Mouse (Mus musculus): Measurements from ENCODE around the gene Grid2. TPM values are rescaled to one million over a fixed set of nuclear protein-coding genes. Genes with fewer than 3 reads are reported as not detected.

The Grid2 gene
- polyA plus RNA-seq, 1 experiment = 0.05 TPM

DNA sequence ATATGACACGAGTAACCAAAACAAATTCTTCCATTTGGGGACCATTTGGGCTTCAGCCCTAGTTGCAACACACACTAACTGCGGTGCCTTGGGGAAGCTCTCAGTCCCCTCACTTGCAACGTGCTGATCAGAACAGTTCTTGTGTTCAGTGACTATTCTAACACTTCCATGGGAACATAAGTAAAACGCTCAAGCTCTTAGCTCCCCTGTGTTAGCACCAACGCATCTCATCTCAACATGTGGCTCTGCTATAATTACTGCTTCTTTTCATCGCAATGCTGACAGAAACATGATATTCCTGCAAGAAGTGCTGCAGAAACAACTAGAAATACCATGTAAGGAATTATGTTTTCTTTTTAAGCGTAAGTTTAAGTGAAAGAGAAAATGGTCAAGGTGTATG lies 1340.6 kb downstream of the Grid2 start:
- TF ChIP-seq POLR2A (IDR thresholded peaks at IDR 0.05; ENCODE audit: low read depth, low read length) = no peak
- no peak for TF ChIP-seq CTCF (IDR thresholded peaks at IDR 0.05; ENCODE audit: extremely low read depth, insufficient read length, insufficient replicate concordance, low read depth, low read length)
- H3K4me3 ChIP-seq (ENCODE audit: low read depth, low read length) = no peak overlapping the region
- no peaks in the 10 kb centered on the region for H3K27me3 ChIP-seq (ENCODE audit: control insufficient read depth, insufficient read depth, low read length)
- H3K4me1 ChIP-seq (ENCODE audit: control insufficient read depth, insufficient read depth, insufficient read length, low read length) = no peaks in the 10 kb centered on the region
- H3K36me3 ChIP-seq (ENCODE audit: control insufficient read depth, insufficient read depth, low read length) = no peaks in the 10 kb centered on the region
- H3K27ac ChIP-seq (ENCODE audit: insufficient read depth, low read depth, low read length) = no peak overlapping the region
- WGBS = 76% methylated on average over 7 of the region's 7 CpGs

DNA sequence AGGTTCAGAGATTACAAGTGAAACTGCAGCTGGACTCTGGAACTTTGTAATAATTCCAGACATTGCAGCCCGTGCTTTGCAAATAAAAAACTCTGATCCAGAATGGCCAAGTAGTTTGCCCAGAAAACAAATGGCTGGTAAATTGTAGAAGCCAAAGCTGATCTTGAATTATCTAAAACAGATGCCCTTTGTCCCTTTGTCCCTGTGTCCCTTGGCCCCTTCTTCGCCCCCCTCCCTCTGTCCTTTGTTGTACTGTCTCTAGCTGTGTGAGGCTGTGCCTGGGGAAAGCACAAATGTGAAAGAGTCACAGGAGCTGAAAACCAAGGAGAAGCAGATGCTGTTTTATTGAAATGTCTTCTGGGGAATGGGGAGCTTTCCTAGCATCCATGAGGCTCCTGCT lies 1341.2 kb downstream of the Grid2 start:
- H3K27me3 ChIP-seq (ENCODE audit: control insufficient read depth, insufficient read depth, low read length) = no peaks in the 10 kb centered on the region
- 51% methylated on average over 2 of the region's 2 CpGs for WGBS
- TF ChIP-seq POLR2A (IDR thresholded peaks at IDR 0.05; ENCODE audit: low read depth, low read length) (no peak), CTCF (IDR thresholded peaks at IDR 0.05; ENCODE audit: extremely low read depth, insufficient read length, insufficient replicate concordance, low read depth, low read length) (no peak)
- no peaks in the 10 kb centered on the region for H3K36me3 ChIP-seq (ENCODE audit: control insufficient read depth, insufficient read depth, low read length)
- no peak overlapping the region for H3K4me3 ChIP-seq (ENCODE audit: low read depth, low read length)
- no peak overlapping the region for H3K27ac ChIP-seq (ENCODE audit: insufficient read depth, low read depth, low read length)
- H3K4me1 ChIP-seq (ENCODE audit: control insufficient read depth, insufficient read depth, insufficient read length, low read length) = no peaks in the 10 kb centered on the region

DNA sequence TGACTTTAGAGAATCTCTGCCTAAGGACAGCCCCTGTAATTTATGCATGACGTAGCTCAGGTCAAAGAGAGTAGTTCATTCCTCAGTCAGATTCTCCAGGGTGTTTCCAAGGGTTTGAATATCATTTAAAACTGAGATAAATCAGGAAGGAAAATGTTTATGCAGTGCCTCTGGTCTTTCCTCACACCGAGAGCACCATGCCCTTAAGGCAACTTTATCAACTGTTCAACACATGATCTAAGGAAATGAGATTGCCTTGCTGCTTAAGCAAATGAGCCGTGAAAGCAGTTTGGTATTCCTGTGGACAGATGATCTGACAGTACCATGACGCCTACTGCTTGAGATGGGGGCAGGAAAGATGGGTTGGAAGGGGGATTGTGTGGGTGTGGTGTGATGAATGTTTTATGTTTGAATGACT lies 1342.5 kb downstream of the Grid2 start:
- Histone ChIP-seq H3K4me3 (ENCODE audit: low read depth, low read length) (no peak overlapping the region), H3K36me3 (ENCODE audit: control insufficient read depth, insufficient read depth, low read length) (no peaks in the 10 kb centered on the region), H3K27me3 (ENCODE audit: control insufficient read depth, insufficient read depth, low read length) (no peaks in the 10 kb centered on the region), H3K27ac (ENCODE audit: insufficient read depth, low read depth, low read length) (no peak overlapping the region), H3K4me1 (ENCODE audit: control insufficient read depth, insufficient read depth, insufficient read length, low read length) (no peaks in the 10 kb centered on the region)
- 55% methylated on average over 4 of the region's 4 CpGs for WGBS
- no peak for TF ChIP-seq POLR2A (IDR thresholded peaks at IDR 0.05; ENCODE audit: low read depth, low read length)
- TF ChIP-seq CTCF (IDR thresholded peaks at IDR 0.05; ENCODE audit: extremely low read depth, insufficient read length, insufficient replicate concordance, low read depth, low read length) = no peak

DNA sequence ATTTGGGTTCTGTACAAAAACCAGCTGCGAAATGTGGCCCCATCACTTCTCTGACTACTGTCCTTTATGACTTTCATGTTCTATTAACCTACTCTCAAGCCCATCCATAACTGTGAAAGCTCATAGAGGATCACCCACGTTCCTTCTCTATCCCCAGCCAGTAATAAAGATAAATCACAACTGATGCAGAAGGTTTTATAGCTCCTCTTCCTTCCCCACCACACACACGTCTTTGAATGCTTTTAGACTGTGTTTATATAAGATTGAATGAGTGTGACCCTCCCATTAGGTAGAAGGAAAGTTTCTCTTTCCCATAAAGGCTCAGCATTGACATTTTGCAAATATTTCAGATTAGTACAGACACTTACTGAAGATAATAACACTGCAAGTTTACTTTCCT lies 1350.1 kb downstream of the Grid2 start:
- Histone ChIP-seq H3K27ac (ENCODE audit: insufficient read depth, low read depth, low read length) (no peak overlapping the region), H3K4me3 (ENCODE audit: low read depth, low read length) (no peak overlapping the region), H3K36me3 (ENCODE audit: control insufficient read depth, insufficient read depth, low read length) (no peaks in the 10 kb centered on the region), H3K27me3 (ENCODE audit: control insufficient read depth, insufficient read depth, low read length) (no peaks in the 10 kb centered on the region), H3K4me1 (ENCODE audit: control insufficient read depth, insufficient read depth, insufficient read length, low read length) (no peaks in the 10 kb centered on the region)
- TF ChIP-seq CTCF (IDR thresholded peaks at IDR 0.05; ENCODE audit: extremely low read depth, insufficient read length, insufficient replicate concordance, low read depth, low read length) = no peak
- no peak for TF ChIP-seq POLR2A (IDR thresholded peaks at IDR 0.05; ENCODE audit: low read depth, low read length)
- 29% methylated on average over 3 of the region's 3 CpGs for WGBS

DNA sequence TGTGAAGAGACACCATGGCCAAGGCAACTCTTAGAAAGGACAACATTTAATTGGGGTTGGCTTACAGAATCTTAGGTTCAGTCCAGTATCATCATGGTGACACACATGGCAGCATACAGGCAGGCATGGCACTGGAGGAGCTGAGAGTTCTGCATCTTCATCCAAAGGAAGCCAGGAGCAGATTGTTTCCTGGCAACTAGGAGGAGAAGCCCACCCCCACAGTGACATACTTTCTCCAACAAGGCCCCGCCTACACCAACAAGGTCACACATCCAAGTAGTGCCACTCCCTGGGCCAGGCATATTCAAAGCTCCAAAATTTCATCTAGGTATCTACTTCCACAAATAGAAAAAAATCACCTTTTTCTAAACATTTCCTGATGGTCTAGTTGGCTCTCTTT lies 1351.4 kb downstream of the Grid2 start:
- Histone ChIP-seq H3K36me3 (ENCODE audit: control insufficient read depth, insufficient read depth, low read length) (no peaks in the 10 kb centered on the region), H3K27ac (ENCODE audit: insufficient read depth, low read depth, low read length) (no peak overlapping the region), H3K4me3 (ENCODE audit: low read depth, low read length) (no peak overlapping the region), H3K27me3 (ENCODE audit: control insufficient read depth, insufficient read depth, low read length) (no peaks in the 10 kb centered on the region), H3K4me1 (ENCODE audit: control insufficient read depth, insufficient read depth, insufficient read length, low read length) (no peaks in the 10 kb centered on the region)
- TF ChIP-seq POLR2A (IDR thresholded peaks at IDR 0.05; ENCODE audit: low read depth, low read length) (no peak), CTCF (IDR thresholded peaks at IDR 0.05; ENCODE audit: extremely low read depth, insufficient read length, insufficient replicate concordance, low read depth, low read length) (no peak)
- WGBS = 68% methylated on average over 1 of the region's 1 CpGs

DNA sequence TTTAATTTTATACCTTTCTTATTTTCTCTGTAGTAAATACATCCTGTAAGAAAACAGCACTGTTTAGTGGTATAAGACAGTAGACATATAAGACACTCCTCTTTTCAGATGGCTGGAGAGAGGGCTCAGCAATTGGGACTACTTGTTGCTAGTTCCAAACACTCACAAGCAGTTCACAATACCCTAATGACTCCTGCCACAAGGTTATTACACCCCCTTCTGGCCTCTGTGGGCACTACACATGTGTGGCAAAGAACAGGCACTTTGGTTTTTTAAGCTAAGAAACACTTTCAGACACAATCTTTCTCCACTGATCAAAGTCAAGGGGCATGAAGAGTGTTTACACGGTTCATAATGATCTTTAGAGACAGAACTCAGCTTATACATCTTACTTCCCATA lies 1352.3 kb downstream of the Grid2 start:
- Histone ChIP-seq H3K4me1 (ENCODE audit: control insufficient read depth, insufficient read depth, insufficient read length, low read length) (no peaks in the 10 kb centered on the region), H3K4me3 (ENCODE audit: low read depth, low read length) (no peak overlapping the region), H3K27me3 (ENCODE audit: control insufficient read depth, insufficient read depth, low read length) (no peaks in the 10 kb centered on the region), H3K27ac (ENCODE audit: insufficient read depth, low read depth, low read length) (no peak overlapping the region), H3K36me3 (ENCODE audit: control insufficient read depth, insufficient read depth, low read length) (no peaks in the 10 kb centered on the region)
- TF ChIP-seq CTCF (IDR thresholded peaks at IDR 0.05; ENCODE audit: extremely low read depth, insufficient read length, insufficient replicate concordance, low read depth, low read length) (no peak), POLR2A (IDR thresholded peaks at IDR 0.05; ENCODE audit: low read depth, low read length) (no peak)
- WGBS = 12% methylated on average over 1 of the region's 1 CpGs

DNA sequence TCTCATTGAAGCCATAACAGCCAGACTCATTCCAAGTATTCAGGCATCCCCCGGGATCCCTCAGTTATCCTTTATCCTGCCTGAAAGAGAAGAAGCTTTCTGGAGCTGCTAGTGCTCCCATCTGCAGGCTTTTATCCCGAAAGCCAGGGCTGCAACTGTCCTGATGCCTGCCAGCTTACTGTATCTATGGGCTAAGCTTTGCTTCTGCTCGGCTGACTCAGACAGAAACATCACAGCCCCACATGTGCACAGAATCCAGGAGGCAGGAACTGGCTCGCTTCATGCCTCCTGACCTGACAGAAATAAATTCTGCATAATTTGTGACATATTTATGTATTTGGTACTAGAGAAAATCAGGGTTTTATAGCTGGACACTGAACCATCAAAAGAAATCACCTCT lies 1361.2 kb downstream of the Grid2 start:
- Histone ChIP-seq H3K27me3 (ENCODE audit: control insufficient read depth, insufficient read depth, low read length) (no peaks in the 10 kb centered on the region), H3K4me3 (ENCODE audit: low read depth, low read length) (no peak overlapping the region), H3K27ac (ENCODE audit: insufficient read depth, low read depth, low read length) (no peak overlapping the region), H3K4me1 (ENCODE audit: control insufficient read depth, insufficient read depth, insufficient read length, low read length) (no peaks in the 10 kb centered on the region), H3K36me3 (ENCODE audit: control insufficient read depth, insufficient read depth, low read length) (no peaks in the 10 kb centered on the region)
- WGBS = 68% methylated on average over 4 of the region's 4 CpGs
- TF ChIP-seq CTCF (IDR thresholded peaks at IDR 0.05; ENCODE audit: extremely low read depth, insufficient read length, insufficient replicate concordance, low read depth, low read length) = no peak
- no peak for TF ChIP-seq POLR2A (IDR thresholded peaks at IDR 0.05; ENCODE audit: low read depth, low read length)
